Mouse (Mus musculus): ENCODE data around the gene Cnn3. TPM values are rescaled to one million over a fixed set of nuclear protein-coding genes. Genes with fewer than 3 reads are reported as not detected.

Gene Cnn3
- total and polyA plus RNA-seq, 2 experiments, result 92.4 to 146 TPM

DNA sequence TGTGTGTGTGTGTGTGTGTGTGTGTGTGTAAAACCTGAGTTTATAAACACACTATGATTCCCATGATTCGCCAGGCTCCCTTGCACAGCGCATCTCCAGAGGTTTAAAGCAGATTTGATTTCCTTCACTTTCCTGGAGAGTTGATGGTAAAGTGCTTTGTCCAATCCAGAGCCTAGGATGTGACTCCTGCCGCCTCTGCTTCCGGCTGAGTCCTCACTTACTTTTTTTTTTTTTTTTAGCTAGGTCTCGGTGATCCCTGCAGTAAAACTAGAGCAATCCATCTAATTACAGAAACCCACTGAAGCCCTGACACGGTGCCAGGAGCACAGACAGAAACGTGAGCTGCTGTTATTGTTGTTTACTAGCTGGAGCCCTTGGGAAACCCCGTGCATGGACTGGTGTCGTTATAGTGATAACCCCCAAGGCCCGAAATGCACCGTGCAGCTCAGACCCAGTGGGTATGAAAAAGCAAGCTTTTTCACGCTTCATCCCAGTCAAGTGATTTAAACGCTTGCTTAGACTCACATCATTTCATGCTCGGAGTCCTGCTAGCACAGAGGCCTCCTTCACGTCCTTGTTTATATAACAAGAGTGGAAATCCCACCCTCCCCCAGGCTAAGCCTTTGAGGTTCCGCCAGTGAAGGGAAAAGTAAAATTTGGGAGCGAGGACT lies 36.3 kb upstream of the Cnn3 start:
- WGBS, result 65% methylated on average over 17 of the region's 17 CpGs
- Histone ChIP-seq H3K4me1 (ENCODE audit: control insufficient read depth, insufficient read depth, low read length) (no peaks in the 10 kb centered on the region), H3K4me3 (ENCODE audit: insufficient read depth, low read depth, low read length) (no peak overlapping the region), H3K36me3 (ENCODE audit: control insufficient read depth, insufficient read depth, low read length) (no peaks in the 10 kb centered on the region), H3K27ac (replicated peaks; ENCODE audit: insufficient read depth, low read depth, low read length) (no peak overlapping the region), H3K9ac (ENCODE audit: low read depth, low read length) (no peak overlapping the region), H3K79me2 (ENCODE audit: control insufficient read depth, insufficient read depth, low read length) (no peaks in the 10 kb centered on the region), H3K27me3 (ENCODE audit: control insufficient read depth, insufficient read depth, low read length) (no peaks in the 10 kb centered on the region)
- DNase-seq (ENCODE audit: extremely low read depth, low read depth, low spot score), result no peak
- no peak for TF ChIP-seq POLR2A (IDR thresholded peaks at IDR 0.05; ENCODE audit: extremely low read depth, insufficient read depth, low read length)
- no peak for TF ChIP-seq CTCF (IDR thresholded peaks at IDR 0.05; ENCODE audit: low read depth, low read length)

DNA sequence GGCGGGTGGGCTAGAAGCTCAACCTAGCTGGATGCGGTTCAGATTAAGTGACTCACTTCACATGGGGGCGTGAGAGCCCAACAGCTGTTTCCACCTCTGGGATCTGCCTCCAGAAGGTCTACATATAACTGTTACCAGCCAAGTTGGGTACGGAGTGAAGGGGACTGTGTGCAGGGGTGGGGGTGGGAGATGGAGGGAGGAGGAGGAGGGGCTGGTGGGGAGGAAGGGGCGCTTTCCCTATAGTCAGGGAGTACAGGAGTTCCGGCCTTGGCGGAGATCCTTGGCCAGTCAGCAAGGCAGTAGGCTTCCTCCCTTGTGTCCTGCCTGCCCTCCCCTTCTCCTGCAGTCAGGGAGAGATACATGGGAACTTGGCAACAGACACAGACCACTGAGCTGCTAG lies 35.6 kb upstream of the Cnn3 start:
- H3K27ac ChIP-seq (replicated peaks; ENCODE audit: insufficient read depth, low read depth, low read length), result no peak overlapping the region
- H3K4me1 ChIP-seq (ENCODE audit: control insufficient read depth, insufficient read depth, low read length), result no peaks in the 10 kb centered on the region
- no peaks in the 10 kb centered on the region for H3K36me3 ChIP-seq (ENCODE audit: control insufficient read depth, insufficient read depth, low read length)
- H3K27me3 ChIP-seq (ENCODE audit: control insufficient read depth, insufficient read depth, low read length), result no peaks in the 10 kb centered on the region
- DNase-seq (ENCODE audit: extremely low read depth, low read depth, low spot score), result no peak
- TF ChIP-seq POLR2A (IDR thresholded peaks at IDR 0.05; ENCODE audit: extremely low read depth, insufficient read depth, low read length) (no peak), CTCF (IDR thresholded peaks at IDR 0.05; ENCODE audit: low read depth, low read length) (no peak)
- no peak overlapping the region for H3K9ac ChIP-seq (ENCODE audit: low read depth, low read length)
- WGBS, result 73% methylated on average over 7 of the region's 7 CpGs
- no peaks in the 10 kb centered on the region for H3K79me2 ChIP-seq (ENCODE audit: control insufficient read depth, insufficient read depth, low read length)
- H3K4me3 ChIP-seq (ENCODE audit: insufficient read depth, low read depth, low read length), result no peak overlapping the region

DNA sequence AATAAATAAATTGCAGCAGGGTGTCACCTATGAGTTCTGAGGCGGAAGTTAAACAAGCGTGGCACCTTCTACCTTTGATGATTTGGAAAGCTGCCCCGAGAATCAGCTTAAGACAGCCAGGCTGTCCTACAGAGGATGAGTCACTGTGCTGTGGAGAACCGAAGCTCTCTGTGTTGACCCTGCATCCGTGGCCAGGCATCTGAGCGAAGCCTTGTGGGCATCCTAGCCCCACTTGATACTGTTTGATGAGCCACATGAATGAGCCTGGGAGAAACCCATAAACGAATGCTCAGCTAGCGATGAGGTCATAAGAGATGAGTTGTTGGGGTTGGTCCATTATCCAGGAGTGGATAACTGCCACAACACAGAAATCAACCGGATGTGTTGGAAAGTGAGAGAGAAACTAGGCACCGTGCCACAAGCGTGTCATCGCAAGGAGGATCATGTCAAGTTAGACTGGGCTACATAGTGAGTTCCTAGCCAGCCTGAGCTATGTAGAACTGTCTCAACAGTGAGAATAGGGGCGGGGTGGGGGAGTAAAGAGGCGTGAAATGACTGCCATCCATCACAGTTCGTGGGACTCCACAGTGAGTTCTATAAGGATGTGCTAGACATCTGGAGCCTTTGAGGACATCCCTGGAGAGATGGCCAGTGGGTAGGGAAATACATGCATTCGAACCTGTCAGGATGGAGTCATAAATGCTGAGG lies 30.6 kb upstream of the Cnn3 start:
- Histone ChIP-seq H3K27me3 (ENCODE audit: control insufficient read depth, insufficient read depth, low read length) (no peaks in the 10 kb centered on the region), H3K9ac (ENCODE audit: low read depth, low read length) (no peak overlapping the region), H3K36me3 (ENCODE audit: control insufficient read depth, insufficient read depth, low read length) (no peaks in the 10 kb centered on the region), H3K79me2 (ENCODE audit: control insufficient read depth, insufficient read depth, low read length) (no peaks in the 10 kb centered on the region), H3K4me1 (ENCODE audit: control insufficient read depth, insufficient read depth, low read length) (no peaks in the 10 kb centered on the region), H3K27ac (replicated peaks; ENCODE audit: insufficient read depth, low read depth, low read length) (no peak overlapping the region), H3K4me3 (ENCODE audit: insufficient read depth, low read depth, low read length) (no peak overlapping the region)
- no peak for DNase-seq (ENCODE audit: extremely low read depth, low read depth, low spot score)
- 90% methylated on average over 16 of the region's 16 CpGs for WGBS
- TF ChIP-seq CTCF (IDR thresholded peaks at IDR 0.05; ENCODE audit: low read depth, low read length), result no peak
- TF ChIP-seq POLR2A (IDR thresholded peaks at IDR 0.05; ENCODE audit: extremely low read depth, insufficient read depth, low read length), result no peak

DNA sequence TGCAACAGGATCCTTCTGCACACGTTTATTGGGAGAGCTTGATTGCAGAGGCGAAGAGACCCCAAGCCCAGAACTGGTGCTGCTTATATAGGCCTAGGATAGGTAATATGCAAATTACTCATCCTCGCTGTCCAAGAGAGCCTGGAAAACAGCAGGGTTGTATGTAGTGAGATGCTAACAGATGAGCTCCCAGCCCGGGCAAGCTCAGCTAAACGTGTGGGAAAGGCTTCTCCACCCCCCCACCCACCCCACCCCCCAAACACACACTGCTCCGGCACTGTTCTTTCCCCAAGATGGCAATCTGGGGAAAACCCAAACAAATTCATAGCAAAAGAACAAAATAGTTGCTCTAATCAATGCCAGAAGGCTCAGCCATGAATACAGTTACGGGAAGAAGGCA lies 29.7 kb upstream of the Cnn3 start:
- WGBS, result 94% methylated on average over 7 of the region's 7 CpGs
- Histone ChIP-seq H3K27me3 (ENCODE audit: control insufficient read depth, insufficient read depth, low read length) (no peaks in the 10 kb centered on the region), H3K4me3 (ENCODE audit: insufficient read depth, low read depth, low read length) (no peak overlapping the region), H3K36me3 (ENCODE audit: control insufficient read depth, insufficient read depth, low read length) (no peaks in the 10 kb centered on the region), H3K79me2 (ENCODE audit: control insufficient read depth, insufficient read depth, low read length) (no peaks in the 10 kb centered on the region), H3K9ac (ENCODE audit: low read depth, low read length) (no peak overlapping the region), H3K27ac (replicated peaks; ENCODE audit: insufficient read depth, low read depth, low read length) (no peak overlapping the region), H3K4me1 (ENCODE audit: control insufficient read depth, insufficient read depth, low read length) (no peaks in the 10 kb centered on the region)
- no peak for DNase-seq (ENCODE audit: extremely low read depth, low read depth, low spot score)
- no peak for TF ChIP-seq CTCF (IDR thresholded peaks at IDR 0.05; ENCODE audit: low read depth, low read length)
- TF ChIP-seq POLR2A (IDR thresholded peaks at IDR 0.05; ENCODE audit: extremely low read depth, insufficient read depth, low read length), result no peak

DNA sequence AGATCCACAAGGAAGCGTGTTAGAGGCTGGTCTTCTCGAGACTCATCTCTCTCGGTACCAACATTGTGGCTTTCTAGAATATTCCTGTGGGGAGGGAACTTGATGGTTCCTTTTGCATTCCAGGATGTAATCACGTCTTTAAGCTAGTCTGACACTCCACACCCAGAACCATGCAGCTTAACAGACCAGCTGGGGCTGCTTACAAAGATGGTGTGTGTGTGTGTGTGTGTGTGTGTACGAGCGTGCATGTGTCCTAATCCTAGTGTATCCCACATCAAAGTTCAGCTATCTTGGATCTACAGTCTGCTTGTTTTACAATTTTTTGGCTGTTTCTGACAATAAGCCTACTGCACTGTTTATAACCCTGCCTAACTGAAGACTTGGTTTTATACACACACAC lies 29.3 kb upstream of the Cnn3 start:
- 95% methylated on average over 6 of the region's 6 CpGs for whole genome bisulfite sequencing
- no peaks in the 10 kb centered on the region for H3K4me1 ChIP-seq (ENCODE audit: control insufficient read depth, insufficient read depth, low read length)
- H3K27ac ChIP-seq (replicated peaks; ENCODE audit: insufficient read depth, low read depth, low read length), result no peak overlapping the region
- H3K9ac ChIP-seq (ENCODE audit: low read depth, low read length), result no peak overlapping the region
- no peaks in the 10 kb centered on the region for H3K27me3 ChIP-seq (ENCODE audit: control insufficient read depth, insufficient read depth, low read length)
- no peaks in the 10 kb centered on the region for H3K36me3 ChIP-seq (ENCODE audit: control insufficient read depth, insufficient read depth, low read length)
- DNase-seq (ENCODE audit: extremely low read depth, low read depth, low spot score), result no peak
- TF ChIP-seq POLR2A (IDR thresholded peaks at IDR 0.05; ENCODE audit: extremely low read depth, insufficient read depth, low read length) (no peak), CTCF (IDR thresholded peaks at IDR 0.05; ENCODE audit: low read depth, low read length) (no peak)
- no peak overlapping the region for H3K4me3 ChIP-seq (ENCODE audit: insufficient read depth, low read depth, low read length)
- H3K79me2 ChIP-seq (ENCODE audit: control insufficient read depth, insufficient read depth, low read length), result no peaks in the 10 kb centered on the region

DNA sequence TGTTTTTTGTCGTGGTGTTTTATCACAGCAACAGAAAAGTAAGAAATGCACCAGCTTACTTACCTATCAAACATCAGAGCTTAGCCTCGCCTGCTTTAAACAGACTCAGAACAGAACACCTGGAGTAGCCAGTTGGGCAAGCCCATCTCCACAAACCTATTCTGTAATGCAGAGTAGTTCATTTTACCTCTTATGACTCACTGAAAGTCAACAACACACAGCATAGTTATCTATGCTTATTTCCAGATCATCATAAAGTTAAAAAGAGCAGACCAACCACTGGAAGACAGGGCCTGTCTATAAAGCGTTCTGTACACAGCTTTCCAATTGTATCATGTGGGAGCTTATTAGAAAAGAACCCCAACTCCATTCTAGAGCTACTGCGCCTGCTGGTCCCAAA lies 24.9 kb upstream of the Cnn3 start:
- Histone ChIP-seq H3K27me3 (ENCODE audit: control insufficient read depth, insufficient read depth, low read length) (no peaks in the 10 kb centered on the region), H3K36me3 (ENCODE audit: control insufficient read depth, insufficient read depth, low read length) (no peaks in the 10 kb centered on the region), H3K4me1 (ENCODE audit: control insufficient read depth, insufficient read depth, low read length) (no peaks in the 10 kb centered on the region), H3K4me3 (ENCODE audit: insufficient read depth, low read depth, low read length) (no peak overlapping the region), H3K27ac (replicated peaks; ENCODE audit: insufficient read depth, low read depth, low read length) (no peak overlapping the region), H3K79me2 (ENCODE audit: control insufficient read depth, insufficient read depth, low read length) (no peaks in the 10 kb centered on the region), H3K9ac (ENCODE audit: low read depth, low read length) (no peak overlapping the region)
- 84% methylated on average over 4 of the region's 4 CpGs for WGBS
- TF ChIP-seq POLR2A (IDR thresholded peaks at IDR 0.05; ENCODE audit: extremely low read depth, insufficient read depth, low read length), result no peak
- no peak for TF ChIP-seq CTCF (IDR thresholded peaks at IDR 0.05; ENCODE audit: low read depth, low read length)
- no peak for DNase-seq (ENCODE audit: extremely low read depth, low read depth, low spot score)

All from liver, adult 2 months (tissue).